Mouse (Mus musculus) embryonic facial prominence, embryonic 13.5 days (tissue): ENCODE data around the gene Gm3558. TPM values are rescaled to one million over a fixed set of nuclear protein-coding genes. Genes with fewer than 3 reads are reported as not detected.
"Not testable (repeated sequence)": the region's sequence is repeated elsewhere in the genome, so short reads cannot be mapped to it uniquely, and the experiment has no call there.

Experiments
- ATAC-seq: fragments of 200-750 bp; cut with Nextera tagmentation; 2 replicates; pipeline ENCODE4 v1.8.0; 2017; ENCODE audit warnings: low read depth; ENCODE audit not compliant: insufficient number of reproducible peaks, insufficient read depth, low FRiP score, low TSS enrichment
- H3K27ac ChIP-seq: fragments of 300-500 bp; sonication (generic); 2 replicates; pipeline ENCODE4 v1.5.1; 2015; ENCODE audit warnings: moderate library complexity, mild to moderate bottlenecking, inconsistent platforms
- H3K27me3 ChIP-seq: fragments of 300-500 bp; sonication (generic); 2 replicates; pipeline ENCODE4 v1.6.1; 2015; ENCODE audit warnings: mild to moderate bottlenecking, inconsistent platforms
- H3K36me3 ChIP-seq: fragments of 300-500 bp; sonication (generic); 2 replicates; pipeline ENCODE4 v1.6.1; 2015; ENCODE audit warnings: mild to moderate bottlenecking, inconsistent platforms
- H3K4me1 ChIP-seq: fragments of 300-500 bp; sonication (generic); 2 replicates; pipeline ENCODE4 v1.6.1; 2015; ENCODE audit warnings: inconsistent platforms
- H3K4me2 ChIP-seq: fragments of 300-500 bp; sonication (generic); 2 replicates; pipeline ENCODE4 v1.6.1; 2015; ENCODE audit warnings: moderate library complexity, mild to moderate bottlenecking, inconsistent platforms
- H3K4me3 ChIP-seq: fragments of 300-500 bp; sonication (generic); 2 replicates; pipeline ENCODE4 v1.5.1; 2015; ENCODE audit warnings: mild to moderate bottlenecking, inconsistent platforms
- H3K9ac ChIP-seq: fragments of 300-500 bp; sonication (generic); 2 replicates; pipeline ENCODE4 v1.6.1; 2015; ENCODE audit warnings: mild to moderate bottlenecking, inconsistent platforms
- H3K9me3 ChIP-seq: fragments of 300-500 bp; sonication (generic); 2 replicates; pipeline ENCODE4 v1.6.1; 2016; ENCODE audit warnings: inconsistent platforms
- WGBS: fragments of 180-500 bp; shearing (Covaris S2); methylation state at CpG from one replicate; pipeline ENCODE4 v1.1.7; 2015; ENCODE audit warnings: mixed read lengths; 5-methylcytosine and 5-hydroxymethylcytosine counted together
- polyA plus RNA-seq: library from polyadenylated mRNA; unstranded; fragments of >200 nt; fragmentation: Nextera tagmentation; extraction: Ambion mirVana; gene quantifications from 2 replicates; pipeline ENCODE4 v1.2.1, GENCODE M21; 2015

Gene Gm3558
- polyA plus RNA-seq: 0.56 and 0.65 TPM in 2 replicates

GRCm38 (mm10) chr14:7568382-7568781 is at the start of gene Gm3558:
Gm3558 (minus strand) TSS chr14:7568566.
- H3K27ac ChIP-seq, H3K36me3 ChIP-seq, H3K9me3 ChIP-seq, H3K4me1 ChIP-seq, H3K27me3 ChIP-seq, ATAC-seq: not testable (repeated sequence)
- 0% methylated on average over 3 of the region's 34 CpGs for WGBS
- peak within 1 kb of the TSS; percentile 45 for H3K4me3 ChIP-seq
- peak within 1 kb of the TSS; percentile 72 for H3K4me2 ChIP-seq
- 0 out of 2 replicates have a peak within 1 kb of the TSS, but pooled peaks have one; percentile 55 for H3K9ac ChIP-seq

GRCm38 (mm10) chr14:7595492-7595891 is 27.1 kb upstream of the Gm3558 start, which contains the start of gene Gm10338:
Gm10338 (minus strand) TSS chr14:7595592.
- H3K4me3 ChIP-seq, H3K9me3 ChIP-seq, H3K4me2 ChIP-seq, H3K9ac ChIP-seq, H3K36me3 ChIP-seq, ATAC-seq, H3K4me1 ChIP-seq, H3K27me3 ChIP-seq, H3K27ac ChIP-seq: not testable (repeated sequence)
- WGBS: no CpG with 5 or more reads among the region's 2 CpGs

GRCm38 (mm10) chr14:7567890-7568289 is 476 bp downstream of the Gm3558 start:
- Histone ChIP-seq H3K4me3 (peak overlapping the region; percentile 45), H3K9ac (0 out of 2 replicates have a peak overlapping the region, but pooled peaks have one; percentile 55), H3K4me2 (peak overlapping the region; percentile 72)
- H3K4me1 ChIP-seq, H3K27me3 ChIP-seq, H3K27ac ChIP-seq, ATAC-seq, H3K36me3 ChIP-seq, H3K9me3 ChIP-seq: not testable (repeated sequence)
- WGBS: 0% methylated on average over 21 of the region's 27 CpGs

GRCm38 (mm10) chr14:7567266-7567665 is 1.1 kb downstream of the Gm3558 start:
- not testable (repeated sequence) for H3K27ac ChIP-seq, H3K4me1 ChIP-seq, H3K9ac ChIP-seq, ATAC-seq, H3K4me3 ChIP-seq, H3K9me3 ChIP-seq, H3K27me3 ChIP-seq, H3K36me3 ChIP-seq, H3K4me2 ChIP-seq
- 10% methylated on average over 8 of the region's 9 CpGs for WGBS

Other genes starting within 250 kb of the Gm3558 start
- not detected in 2 replicates for gene Gm5797, start 236.2 kb downstream of the Gm3558 start, polyA plus RNA-seq
- gene Gm8374, start 203.4 kb downstream of the Gm3558 start, polyA plus RNA-seq: not detected in 2 replicates
- not detected in 2 replicates for gene Gm3755, start 117.6 kb downstream of the Gm3558 start, polyA plus RNA-seq
- gene Gm3752, start 84.8 kb downstream of the Gm3558 start, polyA plus RNA-seq: 0.94 and 1.1 TPM in 2 replicates
- not detected in 2 replicates for gene Gm10338, start 27.0 kb upstream of the Gm3558 start, polyA plus RNA-seq
- not detected in 2 replicates for gene Gm10128, start 75.4 kb upstream of the Gm3558 start, polyA plus RNA-seq
- not detected in 2 replicates for gene Gm26661, start 223.0 kb upstream of the Gm3558 start, polyA plus RNA-seq
- gene Flnb, start 249.4 kb upstream of the Gm3558 start, polyA plus RNA-seq: 23.9 and 30.7 TPM in 2 replicates